ENCODE assay signal across 7 mouse cellular contexts in the genomic region with DNA sequence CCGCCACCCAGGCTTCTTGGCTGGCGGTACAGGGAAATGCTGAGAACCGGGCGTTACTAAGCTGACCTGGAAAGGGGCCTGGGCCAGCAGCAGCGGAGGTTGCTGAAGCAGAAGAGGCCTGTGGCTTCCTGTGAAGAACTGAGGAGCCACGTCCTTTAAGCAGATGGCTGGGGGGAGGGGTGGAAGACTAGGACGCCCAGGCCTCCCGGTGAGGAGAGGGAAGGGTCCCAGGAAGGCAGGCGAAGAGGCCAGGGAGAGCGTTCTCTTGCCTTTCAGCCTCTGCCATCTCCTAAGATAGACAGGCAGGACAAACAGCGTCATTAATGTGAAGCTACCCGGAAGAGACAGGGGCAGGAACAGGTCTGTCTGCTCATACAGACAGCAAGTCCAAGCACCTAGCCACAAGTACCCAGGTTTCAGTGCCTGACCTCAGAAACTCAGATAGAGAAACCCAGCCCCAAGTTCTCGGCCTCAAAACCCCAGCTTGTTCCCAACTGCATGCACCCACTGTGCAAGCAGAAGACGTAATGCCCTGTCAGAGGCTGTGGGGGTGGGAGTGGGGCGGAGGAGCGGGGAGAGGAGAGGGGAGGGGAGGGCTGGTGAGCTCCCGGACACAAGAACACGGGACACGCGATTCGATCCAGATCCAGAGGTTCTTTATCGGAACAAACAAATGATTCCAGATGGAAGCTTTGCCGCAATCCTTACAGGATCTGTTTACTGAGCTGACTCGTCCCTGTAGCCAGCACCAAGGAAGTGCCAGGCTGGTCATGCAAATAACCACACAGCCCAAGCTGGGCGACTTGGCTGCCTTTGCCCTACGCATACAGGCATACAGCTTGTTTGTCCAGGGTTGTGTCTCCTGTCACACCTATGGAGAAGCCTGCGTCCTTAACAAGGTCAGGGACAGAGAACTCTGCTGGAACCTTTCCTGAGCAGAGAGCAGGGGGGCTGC. TPM values are rescaled to one million over a fixed set of nuclear protein-coding genes. Genes with fewer than 3 reads are reported as not detected.
DNase-seq lines count a peak whose midpoint lies in the region; ATAC-seq and TF ChIP-seq lines count a peak whose summit lies in the region.

No protein-coding gene starts in this region.

- 18% methylated on average over 27 of the region's 27 CpGs for WGBS in forebrain, embryonic 14.5 days
- WGBS in hindbrain, embryonic 10.5 days, result 14% methylated on average over 27 of the region's 27 CpGs

- peaks cover 0 to 4% of the 10 kb centered on the region in 2 experiments; a peak in 2 of 4 replicates for H3K36me3 ChIP-seq in MEL (ENCODE audit: control insufficient read depth in 1 of 2, insufficient read depth in 2 of 2, low read length in 2 of 2)
- no peaks in the 10 kb centered on the region for H3K36me3 ChIP-seq in forebrain, embryonic 14.5 days (ENCODE audit: control insufficient read depth, insufficient read depth, low read length)
- no peaks in the 10 kb centered on the region for H3K36me3 ChIP-seq in hindbrain, embryonic 10.5 days

- H3K9me3 ChIP-seq in MEL (replicated peaks; ENCODE audit: insufficient read depth, low read length), result no peaks in the 10 kb centered on the region
- H3K9me3 ChIP-seq in forebrain, embryonic 14.5 days (replicated peaks; ENCODE audit: control insufficient read depth, low read length), result no peaks in the 10 kb centered on the region
- H3K9me3 ChIP-seq in hindbrain, embryonic 10.5 days, result no peaks in the 10 kb centered on the region

- H3K79me2 ChIP-seq in MEL (ENCODE audit: control insufficient read depth, insufficient read depth, low read length, poor library complexity), result peaks cover 1% of the 10 kb centered on the region; the same call in 1 of the 2 replicates

- ATAC-seq in forebrain, embryonic 14.5 days, result peak; percentile 72
- peak; percentile 58 for ATAC-seq in megakaryocyte, adult 5-6 weeks (ENCODE audit: poor library complexity, severe bottlenecking)

- H3K4me1 ChIP-seq in MEL (ENCODE audit: control insufficient read depth in 1 of 2, insufficient read depth in 2 of 2, low read length in 2 of 2), result peaks cover 0 to 10% of the 10 kb centered on the region in 2 experiments; a peak in 2 of 4 replicates
- H3K4me1 ChIP-seq in brown adipose tissue, adult 24 weeks (ENCODE audit: control insufficient read depth, insufficient read depth, insufficient read length, low read length), result peaks cover 21% of the 10 kb centered on the region
- peaks cover 8% of the 10 kb centered on the region for H3K4me1 ChIP-seq in forebrain, embryonic 14.5 days (ENCODE audit: control insufficient read depth, insufficient read depth, low read length)
- H3K4me1 ChIP-seq in hindbrain, embryonic 10.5 days (replicated peaks), result peaks cover 39% of the 10 kb centered on the region

- H3K4me2 ChIP-seq in forebrain, embryonic 14.5 days (ENCODE audit: low read length), result peak overlapping the region; percentile 47

- H3K9ac ChIP-seq in MEL (ENCODE audit: control insufficient read depth, low read depth, low read length, poor library complexity, severe bottlenecking), result peak overlapping the region; percentile 79
- peak overlapping the region; percentile 41 for H3K9ac ChIP-seq in forebrain, embryonic 14.5 days (ENCODE audit: low read length)

- intact Hi-C loops in left cerebral cortex, postnatal 10 days (cut with DNase I), result loop anchor here (10.0 kb wide), 2 partner anchors 268 to 348 kb away; a partner anchor contains a TSS

- TF ChIP-seq CTCF in MEL (IDR thresholded peaks at IDR 0.05 in 2 of 3, conservative IDR thresholded peaks at IDR 0.05 in 1 of 3; ENCODE audit: control insufficient read depth in 1 of 3, insufficient read depth in 1 of 3, low read depth in 2 of 3, low read length in 3 of 3, poor library complexity in 1 of 3, severe bottlenecking in 1 of 3), result no peak

- peak overlapping the region; percentile 24 to 55 for H3K4me3 ChIP-seq in MEL (ENCODE audit: control insufficient read depth in 1 of 2, insufficient read depth in 1 of 2, low read depth in 2 of 2, low read length in 2 of 2)
- 0 out of 2 replicates have a peak overlapping the region, but pooled peaks have one; percentile 6 for H3K4me3 ChIP-seq in brown adipose tissue, adult 24 weeks (ENCODE audit: insufficient read depth, low read depth, low read length)
- peak overlapping the region; percentile 2; the same call in 1 of the 2 replicates for H3K4me3 ChIP-seq in forebrain, embryonic 14.5 days (ENCODE audit: low read depth, low read length)
- H3K4me3 ChIP-seq in hindbrain, embryonic 10.5 days, result peak overlapping the region; percentile 44

- 0 out of 4 replicates have a peak, but pooled peaks of 1 of the 2 experiments have one; percentile 23 for TF ChIP-seq POLR2A in MEL (IDR thresholded peaks at IDR 0.05; ENCODE audit: control insufficient read depth in 1 of 2, insufficient read depth in 1 of 2, low read depth in 1 of 2, low read length in 2 of 2, poor library complexity in 1 of 2)

- peak overlapping the region; percentile 26; the same call in 1 of the 2 replicates for H3K27ac ChIP-seq in MEL (ENCODE audit: control insufficient read depth, low read depth, low read length)
- H3K27ac ChIP-seq in brown adipose tissue, adult 24 weeks (replicated peaks; ENCODE audit: low read depth, low read length), result peak overlapping the region; percentile 59
- peak overlapping the region; percentile 58; the same call in 1 of the 2 replicates for H3K27ac ChIP-seq in forebrain, embryonic 14.5 days (ENCODE audit: low read depth, low read length)
- peak overlapping the region; percentile 89 for H3K27ac ChIP-seq in hindbrain, embryonic 10.5 days

- no peak for TF ChIP-seq EP300 in MEL (IDR thresholded peaks at IDR 0.05; ENCODE audit: low read depth in 1 of 2, low read length in 2 of 2)

- no peak for TF ChIP-seq RAD21 in MEL (IDR thresholded peaks at IDR 0.05; ENCODE audit: low read depth, low read length)

- H3K27me3 ChIP-seq in MEL (ENCODE audit: control insufficient read depth in 1 of 2, insufficient read depth in 2 of 2, low read length in 2 of 2), result peaks cover 0 to 3% of the 10 kb centered on the region in 2 experiments; a peak in 2 of 4 replicates
- no peaks in the 10 kb centered on the region for H3K27me3 ChIP-seq in forebrain, embryonic 14.5 days (replicated peaks; ENCODE audit: control insufficient read depth, insufficient read depth, low read length)
- peaks cover 20% of the 10 kb centered on the region for H3K27me3 ChIP-seq in hindbrain, embryonic 10.5 days (ENCODE audit: insufficient read depth, poor library complexity, severe bottlenecking)

- peak; percentile 68 for DNase-seq in MEL (ENCODE audit: low read depth, low spot score)
- DNase-seq in forebrain, embryonic 14.5 days (ENCODE audit: low spot score), result peak; percentile 68
- peak; percentile 72 for DNase-seq in hindbrain, embryonic 10.5 days (ENCODE audit: low spot score)
- DNase-seq in left cerebral cortex, postnatal 10 days (ENCODE audit: extremely low spot score in 1 of 2, low spot score in 2 of 2), result peak; percentile 36 to 76
- DNase-seq in spleen, adult 18-20 months, result peak; percentile 78 to 83

TF ChIP-seq in MEL, 35 proteins besides CTCF, POLR2A, EP300 and RAD21:
- no peak for TF ChIP-seq USF2 (IDR thresholded peaks at IDR 0.05; ENCODE audit: borderline replicate concordance in 1 of 2, insufficient read depth in 1 of 2, low read depth in 1 of 2, low read length in 2 of 2)
- no peak for TF ChIP-seq E2F4 (IDR thresholded peaks at IDR 0.05; ENCODE audit: borderline replicate concordance, low read depth, low read length)
- TF ChIP-seq MYC (IDR thresholded peaks at IDR 0.05; ENCODE audit: low read depth, low read length), result no peak
- no peak for TF ChIP-seq MAX (IDR thresholded peaks at IDR 0.05; ENCODE audit: low read length)
- TF ChIP-seq BHLHE40 (IDR thresholded peaks at IDR 0.05; ENCODE audit: borderline replicate concordance, low read depth, low read length), result no peak
- TF ChIP-seq GATA1 (IDR thresholded peaks at IDR 0.05; ENCODE audit: low read depth, low read length), result no peak
- no peak for TF ChIP-seq NELFE (IDR thresholded peaks at IDR 0.05; ENCODE audit: low read depth, low read length)
- no peak for TF ChIP-seq TBP (IDR thresholded peaks at IDR 0.05; ENCODE audit: low read depth, low read length)
- no peak for TF ChIP-seq GABPA (IDR thresholded peaks at IDR 0.05; ENCODE audit: low read depth, low read length)
- TF ChIP-seq ZNF384 (IDR thresholded peaks at IDR 0.05; ENCODE audit: low read depth, low read length), result no peak
- TF ChIP-seq RCOR1 (IDR thresholded peaks at IDR 0.05; ENCODE audit: low read depth, low read length), result no peak

RNA-seq across cellular contexts. Expression of a gene that starts 24.0 kb away (rescaled TPM):
- 7.5 and 8.4 TPM in 2 replicates for total RNA-seq in MEL (2012; rRNA removed)
- 10 to 100 TPM in 1 of 2 experiments, not detected in 1; 15.4 TPM for polyA plus RNA-seq in MEL (2012; ENCODE audit: insufficient read depth in 1 of 2, insufficient read length in 2 of 2, low read depth in 1 of 2, low replicate concordance in 2 of 2, missing spikeins in 1 of 2)
- 15.7 and 17.8 TPM in 2 replicates for polyA plus RNA-seq in brown adipose tissue, adult 24 weeks (2012; ENCODE audit: insufficient read depth, insufficient read length, missing spikeins)
- polyA plus RNA-seq in forebrain, embryonic 14.5 days (2014; fragmentation: Nextera tagmentation; extraction: Ambion mirVana), result 44.2 and 47.1 TPM in 2 replicates
- 32.9 and 33.2 TPM in 2 replicates for polyA plus RNA-seq in hindbrain, embryonic 10.5 days (2016; fragmentation: Nextera tagmentation; extraction: Ambion mirVana)
- total RNA-seq in left cerebral cortex, postnatal 10 days (2021), result 10 to 100 TPM; 31.8 to 36.9 TPM
- 21.2 and 21.5 TPM in 2 replicates for total RNA-seq in megakaryocyte, adult 5-6 weeks (2015)
- 43.2 and 66.3 TPM in 2 replicates for total RNA-seq in megakaryocyte, adult 5-6 weeks (2017)

RNA-seq across cellular contexts. Expression of a gene that starts 27.6 kb away (rescaled TPM):
- total RNA-seq in MEL (2012; rRNA removed), result not detected in 2 replicates
- not detected for polyA plus RNA-seq in MEL (2012; ENCODE audit: insufficient read depth in 1 of 2, insufficient read length in 2 of 2, low read depth in 1 of 2, low replicate concordance in 2 of 2, missing spikeins in 1 of 2)
- 0.55 TPM in 1 of 2 replicates, not detected in the other for polyA plus RNA-seq in brown adipose tissue, adult 24 weeks (2012; ENCODE audit: insufficient read depth, insufficient read length, missing spikeins)
- polyA plus RNA-seq in forebrain, embryonic 14.5 days (2014; fragmentation: Nextera tagmentation; extraction: Ambion mirVana), result 0.23 TPM in 1 of 2 replicates, not detected in the other
- polyA plus RNA-seq in hindbrain, embryonic 10.5 days (2016; fragmentation: Nextera tagmentation; extraction: Ambion mirVana), result 0.14 TPM in 1 of 2 replicates, not detected in the other
- total RNA-seq in left cerebral cortex, postnatal 10 days (2021), result under 1 TPM in 1 of 2 experiments, not detected in 1; 0.47 TPM
- total RNA-seq in megakaryocyte, adult 5-6 weeks (2015), result 108 and 116 TPM in 2 replicates
- total RNA-seq in megakaryocyte, adult 5-6 weeks (2017), result 111 and 112 TPM in 2 replicates

Comparison
In these comparisons a context has a peak if more than half of its experiments do, and no peak if none do; other contexts are left out.
1. Peak in every context shown above with its lines: DNase-seq, ATAC-seq, H3K4me3 ChIP-seq and H3K27ac ChIP-seq.
2. H3K27ac ChIP-seq: peak in every context shown above with its lines; median percentile 89 in hindbrain, embryonic 10.5 days; 59 in brown adipose tissue, adult 24 weeks; 58 in forebrain, embryonic 14.5 days; 26 in MEL.